Mouse (Mus musculus): ENCODE measurements at regions not wholly inside any gene's neighbourhood (a gene's known extent, or its start where the extent isn't known, plus 50 kb on each side); places are given as distances from the start of the nearest gene placed in this dataset.

DNA sequence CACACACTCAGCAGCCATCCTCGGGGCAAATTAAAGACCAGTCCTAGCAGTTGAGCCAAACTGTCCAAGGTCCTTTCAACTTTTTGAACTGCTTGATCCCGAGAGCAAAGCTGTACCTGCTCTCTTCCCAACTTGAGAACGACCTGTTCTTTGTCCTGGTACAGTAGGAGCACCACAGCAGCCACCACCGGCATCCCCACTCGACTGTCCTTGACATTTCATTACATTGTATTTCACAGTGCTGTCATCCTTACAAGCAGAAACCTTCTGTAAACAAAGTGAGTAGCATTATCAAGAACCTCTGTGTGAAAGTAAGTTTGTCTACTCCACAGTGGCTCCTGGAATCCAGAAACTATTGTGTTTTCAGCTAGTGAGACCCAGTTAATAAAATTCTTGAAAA, 240.2 kb upstream of the Zfp462 start:
- DNase-seq, result no peak

DNA sequence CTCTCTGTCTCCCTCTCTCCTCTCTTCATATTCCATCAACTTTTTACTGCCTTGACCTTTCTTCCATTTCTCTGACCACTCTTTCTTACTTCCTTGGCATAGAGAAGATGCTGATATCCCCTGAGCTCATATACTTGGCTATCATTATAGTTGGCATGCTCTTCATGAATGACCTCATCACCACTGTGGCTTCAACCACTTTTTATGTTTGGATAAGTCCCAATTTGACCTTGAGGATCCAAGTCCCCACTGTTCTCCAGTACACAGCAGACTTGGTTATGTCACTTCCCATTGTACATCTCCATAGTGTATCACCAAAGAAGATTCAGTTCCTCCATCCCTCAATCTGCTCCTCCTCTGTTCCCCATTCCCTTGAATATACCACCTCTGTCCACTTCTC, 235.1 kb upstream of the Zfp462 start:
- DNase-seq, result no peak

DNA sequence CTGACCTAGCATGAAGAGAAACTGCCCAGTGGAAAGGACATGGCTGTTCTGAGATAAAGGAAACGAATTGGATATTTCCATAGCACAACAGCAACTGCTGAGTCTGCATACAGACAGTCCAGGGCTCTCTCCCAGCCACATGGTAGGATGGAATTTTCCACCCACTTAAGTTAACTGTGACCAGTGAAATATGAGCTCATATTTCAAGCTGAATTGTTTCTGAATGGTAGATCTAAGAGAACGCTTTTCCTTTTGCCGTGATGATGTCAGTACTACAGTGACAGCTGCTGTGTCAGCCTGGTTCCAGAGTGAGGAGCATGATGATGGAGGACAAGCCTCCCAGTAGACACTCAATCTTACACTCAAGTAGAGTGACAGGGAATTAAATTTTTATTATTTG, 231.9 kb upstream of the Zfp462 start:
- no peak for DNase-seq

DNA sequence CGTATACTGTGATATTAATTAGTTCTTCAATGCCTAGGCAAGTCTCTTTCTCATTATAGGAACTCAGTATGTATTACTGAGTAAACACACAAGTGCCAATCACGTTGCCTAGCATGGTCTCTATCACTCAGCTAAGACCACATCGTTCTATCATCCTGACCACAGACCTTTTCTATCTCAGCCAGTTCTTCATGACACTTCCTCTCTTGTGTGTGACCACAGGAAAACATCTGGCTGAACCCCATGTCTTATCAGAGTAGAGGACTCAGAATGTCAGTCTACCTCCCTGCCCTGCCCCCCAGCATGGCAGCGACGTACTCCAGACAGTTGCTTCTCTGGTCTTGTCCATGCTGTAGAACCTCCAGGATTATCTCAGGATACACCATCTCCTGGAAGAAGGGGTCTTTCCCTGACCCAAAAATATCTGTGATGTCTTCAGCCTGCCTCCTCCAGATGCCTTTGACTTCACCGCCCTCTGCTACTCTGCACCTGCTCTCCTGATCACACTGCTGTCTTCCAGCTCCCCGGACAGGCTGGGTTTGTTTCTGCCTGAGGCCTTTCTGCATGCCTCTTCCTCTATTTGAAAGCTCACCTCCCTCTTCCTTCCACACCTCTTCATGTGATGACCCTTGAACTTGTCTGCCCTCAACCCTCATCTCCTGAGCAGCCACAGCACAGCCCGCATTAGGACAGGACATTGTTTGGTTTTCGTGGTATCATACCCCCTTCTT, 230.1 kb upstream of the Zfp462 start:
- DNase-seq, result no peak

DNA sequence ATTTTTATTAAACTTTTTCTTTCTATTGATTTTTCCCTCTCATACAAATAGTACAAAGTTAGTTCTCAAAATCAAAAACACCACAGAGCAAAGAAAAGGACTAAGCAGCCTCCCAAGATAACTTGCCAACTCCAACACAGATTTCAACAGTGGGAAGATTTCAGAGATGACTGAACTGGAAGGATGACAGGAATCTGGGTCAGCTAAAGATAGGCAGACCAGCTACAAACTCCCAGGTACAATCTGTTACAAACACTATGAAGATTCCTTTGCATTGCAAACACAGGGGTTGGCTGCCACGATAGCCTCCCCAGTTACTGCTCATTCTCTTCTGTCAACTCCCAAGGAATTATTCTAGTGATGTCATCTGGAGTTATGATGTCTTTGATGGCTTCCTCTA, 226.8 kb upstream of the Zfp462 start:
- no peak for DNase-seq

DNA sequence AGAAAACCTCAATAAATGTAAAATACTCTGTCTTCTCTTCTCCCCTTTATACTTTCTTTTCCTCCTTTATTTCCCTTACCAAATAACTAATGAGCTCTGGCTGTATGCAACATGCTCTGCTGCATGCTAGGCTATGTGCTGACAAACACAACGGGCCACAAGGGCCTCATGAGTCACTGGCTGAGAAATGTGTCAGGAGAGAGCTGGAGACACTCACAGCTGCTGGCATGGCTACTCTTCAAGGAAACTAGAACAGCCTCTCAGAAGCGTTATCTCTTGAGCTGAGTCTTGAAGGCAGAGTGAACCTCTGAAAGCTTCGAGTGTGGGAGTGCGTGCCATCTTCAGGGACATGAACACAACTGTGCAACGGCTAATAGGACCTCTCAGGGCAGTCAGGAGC, 205.8 kb upstream of the Zfp462 start:
- no peak for DNase-seq

DNA sequence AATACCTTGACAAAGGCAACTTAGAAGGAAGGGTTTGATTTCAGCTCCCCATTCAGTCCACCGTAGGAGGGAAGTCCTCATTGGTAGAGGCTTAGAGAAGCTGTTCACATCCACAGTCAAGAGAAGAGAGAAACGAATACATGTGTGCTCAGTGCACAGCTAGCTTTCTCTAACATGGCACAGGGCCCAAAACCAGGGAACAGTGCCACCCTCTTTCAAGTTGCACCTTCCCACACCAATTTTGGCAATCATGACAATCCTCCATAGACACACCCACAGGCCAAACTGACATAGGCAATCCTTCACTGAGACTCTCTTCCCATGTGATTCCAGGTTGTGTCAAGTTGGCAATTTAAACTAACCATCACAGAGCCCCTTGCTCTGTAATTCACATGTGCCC, 193.4 kb upstream of the Zfp462 start:
- DNase-seq, result no peak

DNA sequence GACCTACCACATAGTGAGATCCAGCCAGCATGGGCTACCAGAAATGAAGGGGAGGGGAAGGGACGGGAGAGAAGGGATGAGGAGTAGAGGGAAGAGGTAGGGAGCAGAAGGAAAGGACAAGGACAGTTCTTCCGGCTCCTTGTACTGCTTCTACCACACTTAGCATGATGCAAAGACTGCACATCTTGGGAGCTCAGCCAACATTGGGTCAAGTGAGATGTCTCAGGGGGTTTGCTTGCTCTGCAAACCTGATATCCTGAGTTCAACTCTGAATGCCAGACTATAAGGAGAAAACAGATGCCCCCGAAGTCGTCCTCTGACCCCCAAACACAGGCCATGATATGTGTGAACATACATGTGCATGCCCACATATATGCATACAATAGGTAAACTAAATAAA, 188.4 kb upstream of the Zfp462 start:
- DNase-seq, result no peak

DNA sequence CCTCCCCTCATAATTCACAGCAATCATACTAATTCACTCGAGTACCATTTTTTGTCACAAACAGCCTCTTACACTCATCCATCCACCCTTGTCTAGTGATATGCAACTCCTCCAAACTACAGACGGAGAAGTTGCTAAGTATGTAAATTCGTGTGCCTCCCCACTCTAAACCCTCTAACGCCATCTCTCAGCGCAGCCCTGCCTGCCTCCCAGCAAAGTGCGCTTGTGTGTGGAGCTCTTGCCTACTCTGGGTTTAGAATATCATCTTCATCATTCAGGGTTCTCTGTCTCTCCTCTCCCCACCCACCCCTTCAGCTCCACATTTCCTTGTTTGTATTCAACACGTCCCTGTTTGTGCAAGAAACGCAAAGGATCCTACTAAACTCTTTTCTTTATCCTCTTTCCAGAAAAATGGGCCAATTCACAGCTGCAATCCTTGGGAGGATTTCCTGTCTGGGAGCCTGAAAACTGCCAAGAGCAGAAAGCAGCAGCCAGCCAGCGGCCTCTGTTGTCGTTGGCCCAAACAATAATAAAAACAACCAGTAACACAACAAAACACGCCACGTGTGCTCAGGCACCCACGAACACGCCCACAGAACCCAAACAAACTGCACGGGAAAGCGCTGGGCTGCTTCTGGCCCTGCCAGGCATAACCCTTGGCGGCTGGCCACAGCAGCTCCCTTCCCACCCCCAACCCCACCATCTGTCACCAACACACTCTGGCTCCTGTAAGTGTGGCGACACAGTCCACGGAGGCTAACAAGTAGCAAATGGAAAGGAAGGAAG, 186.9 kb upstream of the Zfp462 start:
- DNase-seq, result no peak

DNA sequence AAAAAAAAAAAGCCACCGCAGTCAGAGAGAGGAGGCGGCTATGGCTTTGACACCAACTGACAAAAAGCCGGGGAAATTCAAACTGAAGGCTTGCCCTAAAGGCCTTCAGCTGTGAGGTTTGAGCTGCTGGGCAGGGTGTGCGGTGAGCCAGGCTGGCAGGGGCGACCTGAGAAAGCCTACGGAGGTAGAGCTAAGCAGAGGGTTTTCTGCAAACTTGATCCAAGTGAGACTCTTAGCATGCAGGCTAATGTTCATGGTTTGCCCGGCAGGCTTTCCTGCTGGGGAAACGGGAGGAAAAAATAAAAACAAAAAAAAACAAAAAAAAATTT, 186.4 kb upstream of the Zfp462 start:
- DNase-seq, result no peak

DNA sequence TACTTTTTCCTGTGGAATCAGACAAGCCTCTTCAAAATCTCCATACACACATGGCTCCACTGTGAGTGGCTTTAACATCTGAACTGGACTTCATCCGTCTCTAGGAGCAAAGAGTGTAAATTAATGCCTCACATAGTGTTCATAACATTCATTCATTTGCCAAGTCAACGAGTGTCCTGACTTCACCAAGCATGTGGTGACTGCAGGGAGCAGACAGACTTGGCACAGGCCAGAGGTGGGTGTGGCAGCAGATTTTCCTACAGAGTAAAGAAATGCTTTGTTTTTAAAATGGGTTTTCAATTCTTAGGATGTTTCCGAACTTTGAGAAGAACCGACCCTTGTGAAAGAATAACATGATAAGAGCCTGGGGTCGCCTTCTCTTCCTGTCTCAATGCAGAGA, 183.6 kb upstream of the Zfp462 start:
- no peak for DNase-seq

DNA sequence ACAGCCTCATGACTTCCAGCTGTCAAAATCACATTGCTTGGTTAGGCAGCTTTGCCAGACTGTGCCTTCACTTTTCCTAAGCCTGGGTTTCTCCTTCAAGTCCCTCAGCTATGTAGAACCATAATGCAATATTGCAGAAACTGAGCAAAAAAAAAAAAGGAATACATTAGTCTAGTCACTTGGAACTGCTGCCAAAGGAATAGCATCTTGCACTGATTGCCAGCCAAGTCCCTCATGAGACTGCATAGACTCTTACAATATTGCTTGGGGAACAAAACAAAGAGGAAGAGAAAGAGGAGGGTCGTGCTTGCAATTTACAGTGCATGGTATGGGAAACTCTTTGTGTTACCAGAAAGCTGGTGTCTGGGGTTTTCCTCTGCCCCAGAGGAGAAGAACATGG, 179.8 kb upstream of the Zfp462 start:
- no peak for DNase-seq

DNA sequence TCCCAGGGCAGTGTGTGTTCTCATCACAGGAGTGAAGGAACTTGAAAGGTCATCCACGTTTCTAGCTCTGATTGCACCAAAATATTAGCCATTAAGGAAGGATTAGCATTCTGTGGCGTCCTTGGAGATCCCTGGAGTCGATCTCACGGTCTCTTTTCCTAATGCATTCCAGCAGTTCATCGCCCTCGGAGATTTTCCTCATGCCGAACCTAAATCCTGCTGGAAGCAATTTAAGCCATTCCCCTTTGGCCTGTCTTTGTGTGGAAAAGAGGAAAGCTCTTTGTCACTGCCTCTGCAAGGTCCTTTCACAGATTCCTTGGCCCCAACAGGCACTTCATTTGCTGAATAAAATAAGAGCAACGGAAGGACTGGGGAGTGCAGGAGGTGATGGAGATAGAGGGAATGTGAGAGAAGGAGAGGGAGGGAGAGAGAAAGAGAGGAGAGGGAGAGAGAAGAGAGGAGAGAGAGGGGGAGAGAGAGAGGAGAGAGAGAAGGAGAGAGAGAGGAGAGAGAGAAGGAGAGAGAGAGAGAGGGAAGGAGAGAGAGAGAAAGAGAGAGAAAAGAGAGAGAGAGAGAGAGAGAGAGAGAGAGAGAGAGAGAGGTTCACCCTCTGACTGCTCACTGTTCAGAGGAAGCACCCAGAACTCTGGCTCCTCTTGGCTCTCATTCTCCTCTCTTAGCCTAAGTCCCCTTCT, 177.2 kb upstream of the Zfp462 start:
- DNase-seq, result no peak

DNA sequence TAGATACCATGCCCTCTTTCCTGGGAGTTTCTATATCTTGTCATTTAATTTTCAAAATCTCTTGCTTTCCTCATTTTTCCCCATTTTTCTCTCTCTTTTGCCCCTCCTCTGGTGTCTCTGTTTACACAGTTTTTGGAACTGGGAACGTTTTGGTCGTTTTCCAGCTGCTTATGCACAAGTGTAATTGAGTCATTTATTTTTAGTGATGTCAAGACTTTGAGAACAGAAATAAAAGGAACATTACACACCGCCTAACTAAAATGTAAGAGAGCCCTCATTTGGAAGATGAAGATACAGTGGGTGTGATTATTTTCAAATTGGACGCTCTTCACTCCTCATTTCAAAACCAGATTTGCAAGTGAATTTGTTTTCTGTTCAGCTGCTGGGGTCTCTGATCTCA, 176.0 kb upstream of the Zfp462 start:
- no peak for DNase-seq

DNA sequence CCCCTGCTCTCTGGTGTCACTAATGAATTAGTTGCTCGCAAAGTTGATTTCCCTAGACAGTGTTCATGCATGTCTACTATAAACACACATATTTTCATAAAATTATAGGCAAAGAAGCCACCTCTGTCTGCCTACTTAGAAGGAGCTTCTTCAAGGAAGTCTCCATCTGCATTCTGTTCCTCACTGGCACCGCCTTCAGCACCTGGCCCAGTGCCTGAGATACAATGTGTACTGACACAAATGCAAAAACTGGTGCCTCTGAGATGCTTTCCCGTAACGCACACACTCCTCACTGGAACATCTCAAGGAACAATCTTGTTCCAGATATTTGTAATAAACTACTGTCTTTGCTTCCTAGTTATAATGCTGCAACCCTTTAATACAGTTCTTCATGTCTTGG, 170.8 kb upstream of the Zfp462 start:
- no peak for DNase-seq

DNA sequence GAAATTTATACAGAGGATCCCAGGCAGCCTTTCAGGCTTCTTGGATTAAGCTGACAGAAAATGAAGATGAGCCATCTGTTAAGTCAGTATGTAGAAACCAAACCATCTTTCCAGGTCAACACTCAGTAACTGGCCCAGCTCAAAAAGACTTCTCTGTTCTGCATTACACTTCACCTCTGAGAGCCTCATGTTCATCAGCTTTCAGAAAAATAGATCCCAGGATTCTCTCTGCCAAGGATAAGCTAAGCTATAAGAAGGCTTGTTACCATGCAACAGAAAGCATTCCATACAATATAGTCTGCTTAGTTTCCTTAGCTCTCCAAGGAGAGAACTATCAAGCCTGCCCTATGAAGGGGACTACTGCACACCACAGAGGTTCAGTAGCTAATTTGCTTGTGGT, 170.1 kb upstream of the Zfp462 start:
- no peak for DNase-seq

DNA sequence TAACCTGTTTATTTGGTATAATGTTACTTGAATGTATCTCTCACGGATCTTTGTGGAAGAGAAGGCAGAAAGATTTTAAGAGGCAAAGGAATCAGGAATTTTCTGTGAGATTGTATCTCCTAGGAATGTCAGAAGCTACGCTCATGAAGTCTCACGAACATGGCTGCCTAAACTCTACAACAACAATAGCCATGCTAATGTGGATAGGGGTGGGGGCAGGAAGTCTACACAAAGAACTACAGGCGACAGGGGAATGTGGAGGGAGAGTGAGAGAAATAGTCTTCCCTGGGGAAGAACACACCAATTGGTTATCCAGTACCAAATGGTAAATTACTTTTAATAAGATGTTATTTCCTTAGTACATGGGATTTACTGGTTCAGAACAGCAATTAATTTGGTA, 164.3 kb upstream of the Zfp462 start:
- DNase-seq, result no peak

DNA sequence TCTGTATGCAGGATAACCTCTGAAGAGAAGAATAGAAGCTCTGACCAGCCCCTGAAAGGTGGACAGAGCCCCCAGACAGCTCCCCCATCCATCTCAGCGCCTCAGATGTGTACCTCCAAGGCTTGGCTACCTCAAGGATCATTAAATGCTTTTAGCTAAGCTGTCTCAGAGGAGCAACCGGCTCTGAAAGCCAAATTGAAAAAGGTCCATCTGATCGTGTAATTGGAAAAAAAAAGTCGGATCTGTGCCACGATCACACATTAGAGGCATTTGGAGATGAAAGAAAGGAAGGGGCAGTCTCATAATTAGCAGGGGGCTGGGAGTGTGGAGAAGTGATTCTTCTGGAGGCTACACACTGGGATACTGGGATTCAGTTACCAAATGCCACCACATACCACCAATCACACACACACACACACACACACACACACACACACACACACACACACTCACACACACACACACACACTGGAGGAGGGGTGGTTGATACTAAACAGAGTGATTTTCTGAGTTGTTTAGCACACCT, 153.6 kb upstream of the Zfp462 start:
- DNase-seq, result no peak

DNA sequence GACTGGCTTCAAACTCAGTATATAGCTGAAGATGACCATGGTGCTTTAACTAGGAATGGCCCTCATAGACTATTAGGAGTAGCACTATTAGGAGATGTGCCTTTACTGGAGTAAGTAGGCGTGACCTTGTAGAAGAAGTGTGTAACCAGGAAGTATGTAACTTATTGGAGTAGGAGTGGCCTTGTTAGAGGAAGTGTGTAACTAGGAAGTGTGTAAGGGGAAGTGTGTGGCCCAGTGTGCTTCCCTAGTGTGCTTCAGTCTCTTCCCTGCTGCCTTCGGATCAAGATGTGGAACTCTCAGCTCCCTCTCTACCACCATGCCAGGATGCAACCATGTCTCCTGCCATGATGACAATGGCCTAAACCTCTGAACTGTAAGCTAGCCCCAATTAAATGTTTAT, 151.0 kb upstream of the Zfp462 start:
- no peak for DNase-seq

DNA sequence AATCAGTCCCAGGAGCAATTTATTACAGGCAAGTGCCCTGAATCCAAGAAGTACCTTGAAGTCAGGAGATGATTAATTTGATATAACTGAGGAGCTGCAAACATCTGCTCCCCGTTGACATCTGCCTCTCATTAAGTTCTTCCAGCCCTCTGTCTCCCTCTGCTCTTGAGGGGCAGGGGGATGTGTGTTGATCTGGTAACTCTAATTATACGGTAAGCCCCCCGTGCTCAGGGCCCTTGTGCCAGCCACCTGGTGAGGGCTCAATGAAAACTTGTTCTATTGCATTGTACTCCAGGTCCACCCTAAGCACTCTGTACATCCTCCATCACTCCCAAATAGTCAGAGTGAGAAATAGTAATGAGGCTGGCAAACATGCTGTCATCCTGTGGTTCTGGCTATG, 149.6 kb upstream of the Zfp462 start:
- no peak for DNase-seq

DNA sequence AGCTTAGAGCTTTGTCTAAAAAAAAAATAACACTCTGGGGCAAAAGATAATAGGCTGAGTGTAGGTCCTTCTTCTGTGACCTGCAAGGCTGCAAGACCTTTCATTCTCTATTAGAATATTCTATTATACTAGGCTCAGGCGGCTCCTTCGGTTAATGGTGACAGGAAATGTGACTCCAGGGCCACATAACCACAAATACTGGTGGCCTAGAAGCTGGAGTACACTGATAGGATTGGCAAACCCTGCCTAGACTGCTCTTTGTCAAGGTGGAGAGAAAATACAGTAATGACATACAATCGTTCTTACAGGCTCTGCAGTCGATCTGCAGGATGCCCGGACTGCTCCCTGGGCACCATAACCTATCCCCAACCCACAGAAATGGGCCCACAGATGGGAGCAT, 146.3 kb upstream of the Zfp462 start:
- no peak for DNase-seq

DNA sequence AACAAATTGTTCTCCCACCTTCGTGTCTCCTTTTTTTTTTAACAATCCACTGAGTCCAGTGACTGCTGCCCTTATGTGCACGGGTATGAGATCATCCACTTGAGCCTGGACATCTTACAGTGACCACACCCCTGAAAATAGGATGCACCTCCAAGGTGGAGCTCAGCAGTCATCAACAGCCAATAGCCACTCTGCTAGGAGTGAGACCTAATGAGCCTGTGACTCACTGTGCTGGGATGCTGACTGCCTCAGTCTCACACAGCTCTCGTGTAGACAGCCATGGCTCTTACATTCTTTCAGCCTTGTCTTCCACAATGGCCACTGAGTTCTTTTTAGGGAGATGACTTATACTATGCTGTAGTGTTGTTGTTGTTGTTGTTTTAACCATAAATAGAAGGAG, 133.7 kb upstream of the Zfp462 start:
- no peak for DNase-seq

DNA sequence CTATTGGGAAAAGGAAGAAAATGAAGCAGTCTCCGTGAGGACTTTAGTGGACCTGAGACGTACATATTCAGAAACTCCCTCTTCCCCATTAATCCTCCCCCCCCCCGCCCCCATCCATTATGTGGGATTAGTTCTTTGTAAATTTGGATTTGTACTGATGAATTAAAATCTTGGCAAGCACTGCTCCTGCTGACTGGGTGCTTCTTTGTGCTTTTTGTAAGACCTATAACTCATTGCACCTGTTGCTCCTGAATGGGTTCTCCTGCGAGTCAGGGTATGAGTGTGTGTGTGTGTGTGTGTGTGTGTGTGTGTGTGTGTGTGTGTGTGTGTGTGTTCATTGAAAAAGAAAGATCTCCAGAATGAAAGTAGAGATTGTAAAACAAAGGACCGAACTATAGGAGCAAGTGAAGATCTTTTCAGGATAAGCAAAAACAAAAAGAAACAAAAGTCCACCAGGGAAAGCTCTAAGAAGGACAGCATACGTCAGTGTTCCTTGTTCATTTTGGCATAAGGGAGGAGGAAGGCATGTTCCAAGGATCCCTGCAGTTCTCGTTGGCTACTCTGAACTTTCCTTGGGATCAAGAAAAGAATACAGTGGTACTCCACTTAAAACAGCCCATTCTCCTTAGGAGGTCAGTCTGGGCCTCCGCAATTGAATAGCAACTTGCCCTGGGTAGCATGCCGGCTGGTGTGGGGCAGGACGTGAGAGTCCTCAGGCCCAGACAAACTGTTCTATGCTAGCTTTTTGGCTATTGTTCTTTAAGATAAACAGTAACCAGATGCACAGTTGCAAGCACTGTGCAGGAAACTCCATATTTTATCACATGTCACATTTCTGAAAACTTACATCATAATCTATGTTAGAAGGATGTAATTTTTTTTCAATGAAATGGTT, 131.9 kb upstream of the Zfp462 start:
- no peak for DNase-seq

All from thymus, adult 18-20 months (tissue).